Mouse (Mus musculus): ENCODE measurements around the gene Meis2. TPM values are rescaled to one million over a fixed set of nuclear protein-coding genes. Genes with fewer than 3 reads are reported as not detected.

Gene Meis2
- total and polyA plus RNA-seq, 3 experiments: 3.1 to 9.8 TPM; not detected in 1

- no peaks in the 10 kb centered on the region for H3K4me1 ChIP-seq (ENCODE audit: control insufficient read depth in 1 of 2, insufficient read depth in 2 of 2, low read length in 2 of 2)
- H3K4me3 ChIP-seq (ENCODE audit: control insufficient read depth in 1 of 2, insufficient read depth in 1 of 2, low read depth in 2 of 2, low read length in 2 of 2): no peak overlapping the region
- H3K79me2 ChIP-seq (ENCODE audit: control insufficient read depth, insufficient read depth, low read length, poor library complexity): no peaks in the 10 kb centered on the region
- no peaks in the 10 kb centered on the region for H3K27me3 ChIP-seq (ENCODE audit: control insufficient read depth in 1 of 2, insufficient read depth in 2 of 2, low read length in 2 of 2)
- H3K9me3 ChIP-seq (replicated peaks; ENCODE audit: insufficient read depth, low read length): no peaks in the 10 kb centered on the region
- no peak overlapping the region for H3K9ac ChIP-seq (ENCODE audit: control insufficient read depth, low read depth, low read length, poor library complexity, severe bottlenecking)
- H3K27ac ChIP-seq (ENCODE audit: control insufficient read depth, low read depth, low read length): no peak overlapping the region
- TF ChIP-seq EP300 (IDR thresholded peaks at IDR 0.05; ENCODE audit: low read depth in 1 of 2, low read length in 2 of 2) (no peak), MAX (IDR thresholded peaks at IDR 0.05; ENCODE audit: low read length) (no peak), CHD2 (IDR thresholded peaks at IDR 0.05; ENCODE audit: low read length) (no peak), USF2 (IDR thresholded peaks at IDR 0.05; ENCODE audit: borderline replicate concordance in 1 of 2, insufficient read depth in 1 of 2, low read depth in 1 of 2, low read length in 2 of 2) (no peak), NRF1 (IDR thresholded peaks at IDR 0.05; ENCODE audit: insufficient read depth, low read depth, low read length, poor library complexity, severe bottlenecking) (no peak)
- no peaks in the 10 kb centered on the region for H3K36me3 ChIP-seq (ENCODE audit: control insufficient read depth in 1 of 2, insufficient read depth in 2 of 2, low read length in 2 of 2)
- DNase-seq (ENCODE audit: low read depth, low spot score): no peak
These were observed 12.1 kb upstream of the Meis2 start for GRCm38 (mm10) chr2:116077716-116078115.

DNA sequence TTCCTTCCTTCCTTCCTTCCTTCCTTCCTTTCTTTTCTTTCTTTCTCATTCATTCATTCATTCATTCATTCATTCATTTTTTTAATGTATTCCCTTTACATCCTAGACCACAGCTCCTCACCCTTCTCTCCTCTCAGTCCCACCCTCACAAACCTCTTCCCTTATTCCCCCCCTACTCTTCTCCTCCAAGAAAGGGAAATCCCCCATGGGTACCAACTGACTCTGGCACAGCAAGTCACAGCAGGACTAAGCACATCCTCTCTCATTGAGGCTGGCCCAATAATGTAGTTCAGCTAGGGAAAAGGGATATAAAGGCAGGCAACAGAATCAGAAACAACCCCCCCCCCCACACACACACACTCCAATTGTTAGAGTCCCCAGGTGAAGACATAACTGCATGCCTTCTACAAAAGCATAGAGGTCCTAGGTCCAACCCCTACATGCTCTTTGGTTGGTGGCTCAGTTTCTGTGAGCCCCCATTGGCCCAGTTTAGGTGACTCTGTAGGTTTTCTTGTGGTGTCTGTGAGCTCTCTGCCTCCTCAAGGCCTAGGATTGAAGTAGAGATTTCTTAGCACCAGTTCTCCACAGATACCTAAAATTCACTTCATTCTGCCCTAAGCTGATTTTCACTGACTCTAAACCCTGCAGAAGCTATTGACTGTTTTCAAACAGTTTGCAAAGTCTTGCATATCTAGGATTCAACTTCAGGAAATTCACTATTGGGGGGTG is 11.3 kb upstream of the Meis2 start:
- H3K27ac ChIP-seq (ENCODE audit: control insufficient read depth, low read depth, low read length): no peak overlapping the region
- DNase-seq (ENCODE audit: low read depth, low spot score): no peak
- H3K27me3 ChIP-seq (ENCODE audit: control insufficient read depth in 1 of 2, insufficient read depth in 2 of 2, low read length in 2 of 2): no peaks in the 10 kb centered on the region
- TF ChIP-seq MXI1 (IDR thresholded peaks at IDR 0.05; ENCODE audit: low read depth, low read length) (no peak), SIN3A (IDR thresholded peaks at IDR 0.05; ENCODE audit: low read length) (no peak), TAL1 (IDR thresholded peaks at IDR 0.05; ENCODE audit: low read length) (no peak), MEF2A (IDR thresholded peaks at IDR 0.05; ENCODE audit: extremely low read depth, insufficient replicate concordance, low read depth, low read length, poor library complexity, severe bottlenecking) (no peak), ZC3H11A (IDR thresholded peaks at IDR 0.05; ENCODE audit: low read depth, low read length) (no peak), GATA1 (IDR thresholded peaks at IDR 0.05; ENCODE audit: low read depth, low read length) (no peak), GABPA (IDR thresholded peaks at IDR 0.05; ENCODE audit: low read depth, low read length) (no peak), MAX (IDR thresholded peaks at IDR 0.05; ENCODE audit: low read length) (no peak), MYB (IDR thresholded peaks at IDR 0.05; ENCODE audit: low read depth, low read length) (no peak), ZNF384 (IDR thresholded peaks at IDR 0.05; ENCODE audit: low read depth, low read length) (no peak), BHLHE40 (IDR thresholded peaks at IDR 0.05; ENCODE audit: borderline replicate concordance, low read depth, low read length) (no peak), ZKSCAN1 (IDR thresholded peaks at IDR 0.05; ENCODE audit: low read depth, low read length) (no peak), NELFE (IDR thresholded peaks at IDR 0.05; ENCODE audit: low read depth, low read length) (no peak), POLR2A (IDR thresholded peaks at IDR 0.05; ENCODE audit: control insufficient read depth in 1 of 2, insufficient read depth in 1 of 2, low read depth in 1 of 2, low read length in 2 of 2, poor library complexity in 1 of 2) (no peak), MYC (IDR thresholded peaks at IDR 0.05; ENCODE audit: low read depth, low read length) (no peak), HCFC1 (IDR thresholded peaks at IDR 0.05; ENCODE audit: low read depth, low read length) (no peak), USF1 (IDR thresholded peaks at IDR 0.05; ENCODE audit: low read depth, low read length) (no peak), KAT2A (conservative IDR thresholded peaks at IDR 0.05; ENCODE audit: low read depth, low read length) (no peak), E2F4 (IDR thresholded peaks at IDR 0.05; ENCODE audit: borderline replicate concordance, low read depth, low read length) (no peak), MAFK (IDR thresholded peaks at IDR 0.05; ENCODE audit: borderline replicate concordance, low read depth, low read length) (no peak)
- H3K4me1 ChIP-seq (ENCODE audit: control insufficient read depth in 1 of 2, insufficient read depth in 2 of 2, low read length in 2 of 2): no peaks in the 10 kb centered on the region
- no peaks in the 10 kb centered on the region for H3K79me2 ChIP-seq (ENCODE audit: control insufficient read depth, insufficient read depth, low read length, poor library complexity)
- no peak overlapping the region for H3K9ac ChIP-seq (ENCODE audit: control insufficient read depth, low read depth, low read length, poor library complexity, severe bottlenecking)
- no peaks in the 10 kb centered on the region for H3K36me3 ChIP-seq (ENCODE audit: control insufficient read depth in 1 of 2, insufficient read depth in 2 of 2, low read length in 2 of 2)
- no peaks in the 10 kb centered on the region for H3K9me3 ChIP-seq (replicated peaks; ENCODE audit: insufficient read depth, low read length)
- H3K4me3 ChIP-seq (ENCODE audit: control insufficient read depth in 1 of 2, insufficient read depth in 1 of 2, low read depth in 2 of 2, low read length in 2 of 2): no peak overlapping the region

Measured in MEL (cell line).